Mouse (Mus musculus) ES-Bruce4 (cell line): ENCODE measurements at regions not wholly inside any gene's neighbourhood (a gene's known extent, or its start where the extent isn't known, plus 50 kb on each side); places are given as distances from the start of the nearest gene placed in this dataset.

Experiments used
- H3K27ac ChIP-seq: 2 replicates; pipeline ENCODE4 v1.5.1; 2012; ENCODE audit warnings: low read length, inconsistent platforms; ENCODE audit not compliant: insufficient read depth
- H3K27me3 ChIP-seq: 2 replicates; pipeline ENCODE4 v1.6.1; 2012; ENCODE audit warnings: mild to moderate bottlenecking, low read length, inconsistent platforms; ENCODE audit not compliant: control insufficient read depth, poor library complexity, insufficient read depth, severe bottlenecking
- H3K36me3 ChIP-seq: 2 replicates; pipeline ENCODE4 v1.6.1; 2012; ENCODE audit warnings: inconsistent platforms, mild to moderate bottlenecking, low read length, moderate library complexity; ENCODE audit not compliant: control insufficient read depth, poor library complexity, insufficient read depth, severe bottlenecking
- H3K4me1 ChIP-seq: one replicate; pipeline ENCODE4 v1.8.1; 2011; ENCODE audit warnings: low read length; ENCODE audit not compliant: control insufficient read depth, insufficient read depth
- H3K4me3 ChIP-seq: 2 replicates; pipeline ENCODE4 v1.5.1; 2011; ENCODE audit warnings: low read depth, mild to moderate bottlenecking, low read length
- H3K9ac ChIP-seq: 2 replicates; pipeline ENCODE4 v1.6.1; 2012; ENCODE audit warnings: low read depth, mild to moderate bottlenecking, inconsistent platforms; ENCODE audit not compliant: poor library complexity, severe bottlenecking
- H3K9me3 ChIP-seq: replicated peaks from 2 replicates; pipeline ENCODE4 v1.6.1; 2012; ENCODE audit warnings: mild to moderate bottlenecking, low read length, inconsistent platforms; ENCODE audit not compliant: control insufficient read depth, poor library complexity, insufficient read depth, severe bottlenecking
- CTCF ChIP-seq: IDR thresholded peaks from one replicate; pipeline ENCODE4 v1.8.1; 2011; ENCODE audit warnings: low read depth, low read length
- EP300 ChIP-seq: IDR thresholded peaks from 2 replicates; pipeline ENCODE4 v1.6.1; 2011; ENCODE audit warnings: low read depth, low read length; ENCODE audit not compliant: insufficient read depth
- POLR2A ChIP-seq: IDR thresholded peaks from one replicate; pipeline ENCODE4 v1.8.1; 2011; ENCODE audit warnings: low read length; ENCODE audit not compliant: insufficient read depth

GRCm38 (mm10) chr12:118677989-118678388, 168.1 kb upstream of the Sp8 start:
- Histone ChIP-seq H3K9me3 (no peaks in the 10 kb centered on the region), H3K27me3 (no peaks in the 10 kb centered on the region; the same call in 1 of the 2 replicates), H3K27ac (no peak overlapping the region), H3K36me3 (no peaks in the 10 kb centered on the region), H3K9ac (no peak overlapping the region), H3K4me1 (no peaks in the 10 kb centered on the region), H3K4me3 (no peak overlapping the region)
- no peak for TF ChIP-seq CTCF
- TF ChIP-seq POLR2A: no peak
- TF ChIP-seq EP300: no peak

DNA sequence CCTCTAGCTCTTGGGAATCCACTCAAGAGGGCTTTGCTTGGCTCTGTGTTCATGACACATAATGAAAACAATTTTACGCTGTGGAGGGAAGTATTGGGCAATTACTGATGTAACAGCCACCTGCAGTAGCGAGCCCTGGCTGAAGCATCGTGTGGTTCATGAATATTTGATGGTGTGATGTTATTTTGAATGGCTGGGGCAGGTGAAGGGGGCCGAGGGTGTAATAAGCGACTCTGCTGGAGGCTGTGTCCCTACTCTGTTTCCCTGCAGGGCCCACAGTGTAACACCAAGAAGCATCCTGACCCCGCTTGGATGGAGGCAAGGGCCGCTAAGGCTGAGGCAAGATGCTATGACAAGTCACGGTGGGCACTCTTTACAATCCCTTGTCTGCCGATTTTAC, 184.6 kb upstream of the Sp8 start:
- H3K9me3 ChIP-seq: no peaks in the 10 kb centered on the region
- no peak overlapping the region for H3K4me3 ChIP-seq
- H3K4me1 ChIP-seq: no peaks in the 10 kb centered on the region
- TF ChIP-seq EP300 (no peak), POLR2A (no peak), CTCF (no peak)
- no peak overlapping the region for H3K27ac ChIP-seq
- no peaks in the 10 kb centered on the region for H3K27me3 ChIP-seq
- H3K9ac ChIP-seq: no peak overlapping the region
- H3K36me3 ChIP-seq: no peaks in the 10 kb centered on the region

GRCm38 (mm10) chr12:118661214-118661486, 185.0 kb upstream of the Sp8 start:
- no peaks in the 10 kb centered on the region for H3K36me3 ChIP-seq
- no peak for TF ChIP-seq POLR2A
- no peak for TF ChIP-seq CTCF
- no peak for TF ChIP-seq EP300
- H3K4me3 ChIP-seq: no peak overlapping the region
- H3K9me3 ChIP-seq: no peaks in the 10 kb centered on the region
- no peak overlapping the region for H3K9ac ChIP-seq
- no peak overlapping the region for H3K27ac ChIP-seq
- no peaks in the 10 kb centered on the region for H3K4me1 ChIP-seq
- no peaks in the 10 kb centered on the region for H3K27me3 ChIP-seq

- no peak overlapping the region for H3K27ac ChIP-seq
- no peak overlapping the region for H3K4me3 ChIP-seq
- H3K4me1 ChIP-seq: no peaks in the 10 kb centered on the region
- H3K9ac ChIP-seq: no peak overlapping the region
- H3K9me3 ChIP-seq: no peaks in the 10 kb centered on the region
- no peak for TF ChIP-seq POLR2A
- TF ChIP-seq CTCF: no peak
- no peak for TF ChIP-seq EP300
- H3K36me3 ChIP-seq: no peaks in the 10 kb centered on the region
- H3K27me3 ChIP-seq: no peaks in the 10 kb centered on the region
Measured at GRCm38 (mm10) chr12:118660384-118661213, 185.5 kb upstream of the Sp8 start.

GRCm38 (mm10) chr12:118659240-118660120, 186.6 kb upstream of the Sp8 start:
- H3K36me3 ChIP-seq: no peaks in the 10 kb centered on the region
- no peak overlapping the region for H3K4me3 ChIP-seq
- TF ChIP-seq POLR2A (no peak), EP300 (no peak), CTCF (no peak)
- H3K4me1 ChIP-seq: no peaks in the 10 kb centered on the region
- H3K9ac ChIP-seq: no peak overlapping the region
- H3K27me3 ChIP-seq: no peaks in the 10 kb centered on the region
- H3K9me3 ChIP-seq: no peaks in the 10 kb centered on the region
- H3K27ac ChIP-seq: peak overlapping the region; percentile 49; the same call in 1 of the 2 replicates
